Mouse (Mus musculus) CH12.LX (cell line): ENCODE results near the gene Gpr39. TPM values are rescaled to one million over a fixed set of nuclear protein-coding genes. Genes with fewer than 3 reads are reported as not detected.

Source experiments
- DNase-seq: peaks from one replicate; pipeline ENCODE4 v3.0.0-alpha.2; 2013; ENCODE audit errors: extremely low read depth
- H3K27ac ChIP-seq: 2 replicates; pipeline ENCODE4 v1.5.1; 2012; ENCODE audit warnings: low read depth, mild to moderate bottlenecking, control low read depth, moderate library complexity; ENCODE audit not compliant: insufficient read depth
- H3K27me3 ChIP-seq: replicated peaks from 2 replicates; pipeline ENCODE3; 2012; ENCODE audit warnings: inconsistent platforms
- H3K36me3 ChIP-seq, 2 experiments: replicated peaks in 1 of 2; 2 replicates each; pipeline versions ENCODE3 to v1.6.1; 2012; ENCODE audit warnings: inconsistent platforms in 1 of 2, low read length in 1 of 2, mild to moderate bottlenecking in 1 of 2, mixed read lengths in 1 of 2, moderate library complexity in 1 of 2; ENCODE audit not compliant: control insufficient read depth in 1 of 2, insufficient read depth in 1 of 2
- H3K4me1 ChIP-seq, 2 experiments: 2 replicates each; pipeline ENCODE4 v1.6.1; 2012; ENCODE audit warnings: inconsistent platforms in 1 of 2, moderate library complexity in 1 of 2; ENCODE audit not compliant: insufficient read depth in 2 of 2, control insufficient read depth in 1 of 2
- H3K4me2 ChIP-seq: 2 replicates; pipeline ENCODE4 v1.6.1; 2012; ENCODE audit warnings: low read depth, mild to moderate bottlenecking, control low read depth; ENCODE audit not compliant: poor library complexity, insufficient read depth, severe bottlenecking
- H3K4me3 ChIP-seq, 3 experiments: fragments of 150-350 bp in 1 of 3; sonication (generic) in 1 of 3; replicated peaks in 1 of 3; 2 replicates each; pipeline versions ENCODE3 to v1.5.1; 2011 to 2012; ENCODE audit warnings: low read depth in 2 of 3, low read length in 2 of 3, mild to moderate bottlenecking in 2 of 3, moderate library complexity in 2 of 3, control low read depth in 1 of 3, improper control_type of control experiment in 1 of 3, inconsistent platforms in 1 of 3, mixed read lengths in 1 of 3; ENCODE audit not compliant: poor library complexity in 1 of 3
- H3K79me2 ChIP-seq: replicated peaks from 2 replicates; pipeline ENCODE4 v1.6.1; 2012; ENCODE audit warnings: mild to moderate bottlenecking, moderate library complexity; ENCODE audit not compliant: control insufficient read depth, poor library complexity, insufficient read depth, severe bottlenecking; ENCODE audit errors: extremely low read depth
- H3K9ac ChIP-seq: 2 replicates; pipeline ENCODE4 v1.6.1; 2012; ENCODE audit warnings: low read depth, mild to moderate bottlenecking, control low read depth, moderate library complexity; ENCODE audit not compliant: insufficient read depth
- H3K9me3 ChIP-seq: replicated peaks from 2 replicates; pipeline ENCODE3; 2012; ENCODE audit warnings: low read length, inconsistent platforms, mixed read lengths
- BHLHE40 ChIP-seq: IDR thresholded peaks from 2 replicates; pipeline ENCODE4 v1.6.1; 2011; ENCODE audit warnings: mild to moderate bottlenecking, low read depth, low read length, improper control_type of control experiment
- CHD1 ChIP-seq: IDR thresholded peaks from 2 replicates; pipeline ENCODE4 v1.6.1; 2012; ENCODE audit warnings: low read depth, low read length, improper control_type of control experiment, inconsistent platforms
- CHD2 ChIP-seq: IDR thresholded peaks from 2 replicates; pipeline ENCODE4 v1.6.1; 2011; ENCODE audit warnings: low read length, improper control_type of control experiment
- CTCF ChIP-seq, 2 experiments: IDR thresholded peaks in 1 of 2; conservative IDR thresholded peaks in 1 of 2; 2 replicates each; pipeline ENCODE4 v1.5.1; 2011 to 2012; ENCODE audit warnings: low read depth in 2 of 2, low read length in 2 of 2, improper control_type of control experiment in 1 of 2, inconsistent platforms in 1 of 2, mild to moderate bottlenecking in 1 of 2, moderate library complexity in 1 of 2
- E2F4 ChIP-seq: IDR thresholded peaks from 2 replicates; pipeline ENCODE4 v1.6.1; 2011; ENCODE audit warnings: low read depth, low read length, improper control_type of control experiment; ENCODE audit not compliant: insufficient replicate concordance
- ELF1 ChIP-seq: IDR thresholded peaks from 2 replicates; pipeline ENCODE4 v1.6.1; 2014; ENCODE audit warnings: low read depth, mild to moderate bottlenecking, inconsistent platforms, low read length, improper control_type of control experiment
- EP300 ChIP-seq: IDR thresholded peaks from 2 replicates; pipeline ENCODE4 v1.6.1; 2011; ENCODE audit warnings: low read length, improper control_type of control experiment
- ETS1 ChIP-seq: conservative IDR thresholded peaks from 2 replicates; pipeline ENCODE4 v1.6.1; 2012; ENCODE audit warnings: low read depth, mild to moderate bottlenecking, inconsistent platforms, low read length, improper control_type of control experiment, moderate library complexity
- JUN ChIP-seq: IDR thresholded peaks from 2 replicates; pipeline ENCODE4 v1.6.1; 2011; ENCODE audit warnings: low read depth, mild to moderate bottlenecking, low read length, improper control_type of control experiment, moderate library complexity; ENCODE audit not compliant: insufficient read depth
- JUND ChIP-seq: conservative IDR thresholded peaks from 2 replicates; pipeline ENCODE4 v1.6.1; 2011; ENCODE audit warnings: low read depth, low read length, improper control_type of control experiment
- KAT2A ChIP-seq: IDR thresholded peaks from 2 replicates; pipeline ENCODE4 v1.6.1; 2012; ENCODE audit warnings: low read length, improper control_type of control experiment, inconsistent platforms; ENCODE audit not compliant: insufficient replicate concordance
- MAX ChIP-seq: IDR thresholded peaks from 2 replicates; pipeline ENCODE4 v1.6.1; 2011; ENCODE audit warnings: low read length, improper control_type of control experiment
- MAZ ChIP-seq: IDR thresholded peaks from 2 replicates; pipeline ENCODE4 v1.6.1; 2012; ENCODE audit warnings: low read depth, mild to moderate bottlenecking, inconsistent platforms, low read length, improper control_type of control experiment, moderate library complexity
- MEF2A ChIP-seq: IDR thresholded peaks from 2 replicates; pipeline ENCODE4 v1.6.1; 2014; ENCODE audit warnings: low read depth, mild to moderate bottlenecking, inconsistent platforms, low read length, improper control_type of control experiment, borderline replicate concordance
- MXI1 ChIP-seq: IDR thresholded peaks from 2 replicates; pipeline ENCODE4 v1.6.1; 2011; ENCODE audit warnings: mild to moderate bottlenecking, low read depth, low read length, improper control_type of control experiment
- MYC ChIP-seq: IDR thresholded peaks from 2 replicates; pipeline ENCODE4 v1.6.1; 2011; ENCODE audit warnings: low read depth, mild to moderate bottlenecking, improper control_type of control experiment, low read length
- NELFE ChIP-seq: IDR thresholded peaks from 2 replicates; pipeline ENCODE4 v1.6.1; 2011; ENCODE audit warnings: low read depth, low read length, improper control_type of control experiment
- NRF1 ChIP-seq: IDR thresholded peaks from 2 replicates; pipeline ENCODE4 v1.6.1; 2014; ENCODE audit warnings: low read depth, mild to moderate bottlenecking, inconsistent platforms, low read length, improper control_type of control experiment, moderate library complexity
- POLR2A ChIP-seq: IDR thresholded peaks from 2 replicates; pipeline ENCODE4 v1.6.1; 2011; ENCODE audit warnings: low read depth, mild to moderate bottlenecking, improper control_type of control experiment, low read length
- POLR2AphosphoS2 ChIP-seq: IDR thresholded peaks from 2 replicates; pipeline ENCODE4 v1.6.1; 2011; ENCODE audit warnings: low read depth, low read length, improper control_type of control experiment
- RAD21 ChIP-seq: IDR thresholded peaks from 2 replicates; pipeline ENCODE4 v1.6.1; 2011; ENCODE audit warnings: low read depth, mild to moderate bottlenecking, low read length, improper control_type of control experiment, moderate library complexity
- RCOR1 ChIP-seq: conservative IDR thresholded peaks from 2 replicates; pipeline ENCODE4 v1.6.1; 2012; ENCODE audit warnings: low read depth, mild to moderate bottlenecking, inconsistent platforms, low read length, improper control_type of control experiment
- SIN3A ChIP-seq: IDR thresholded peaks from 2 replicates; pipeline ENCODE4 v1.6.1; 2012; ENCODE audit warnings: low read length, improper control_type of control experiment, inconsistent platforms
- SMC3 ChIP-seq: IDR thresholded peaks from 2 replicates; pipeline ENCODE4 v1.6.1; 2011; ENCODE audit warnings: low read depth, low read length, improper control_type of control experiment
- UBTF ChIP-seq: IDR thresholded peaks from 2 replicates; pipeline ENCODE4 v1.6.1; 2012; ENCODE audit warnings: low read depth, mild to moderate bottlenecking, inconsistent platforms, low read length, improper control_type of control experiment, moderate library complexity
- USF1 ChIP-seq: IDR thresholded peaks from 2 replicates; pipeline ENCODE4 v1.6.1; 2014; ENCODE audit warnings: low read depth, mild to moderate bottlenecking, inconsistent platforms, low read length, improper control_type of control experiment
- ZMIZ1 ChIP-seq: IDR thresholded peaks from 2 replicates; pipeline ENCODE4 v1.6.1; 2012; ENCODE audit warnings: low read depth, mild to moderate bottlenecking, inconsistent platforms, low read length, improper control_type of control experiment
- ZNF384 ChIP-seq: IDR thresholded peaks from 2 replicates; pipeline ENCODE4 v1.6.1; 2012; ENCODE audit warnings: low read depth, low read length, improper control_type of control experiment, inconsistent platforms
- dilution Hi-C: fragments of 300-500 bp; cut with MboI; formaldehyde crosslinking; loops from 2 replicates; pipeline ENCODE4 v1.14.3; 2020; ENCODE audit warnings: low sequenced_read_pairs; ENCODE audit not compliant: extremely low pct_unique_long_range_greater_than_20kb, extremely low pct_ligation_motif_present
- in situ Hi-C: fragments of 300-500 bp; cut with MboI; formaldehyde crosslinking; loops from 3 replicates; pipeline ENCODE4 v1.14.3; 2019; ENCODE audit warnings: low sequenced_read_pairs, low pct_ligation_motif_present, low pct_unique_long_range_greater_than_20kb, mixed read lengths
- polyA plus RNA-seq: library from polyadenylated mRNA; unstranded; fragments of >175 nt; gene quantifications from 2 replicates; pipeline ENCODE4 v1.2.1, GENCODE M21; 2012; ENCODE audit warnings: low read depth; ENCODE audit not compliant: insufficient read length
- total RNA-seq, 2 experiments: library from RNA; depleted of rRNA; stranded (reverse); fragments of 300-350 nt in 1 of 2; fragments of >200 nt in 1 of 2; gene quantifications; 2 replicates each; pipeline ENCODE4 v1.2.3; 2012 to 2014

The Gpr39 gene
- total and polyA plus RNA-seq, 3 experiments: not detected

- Histone ChIP-seq H3K9ac (no peak overlapping the region), H3K79me2 (no peaks in the 10 kb centered on the region), H3K27me3 (no peaks in the 10 kb centered on the region), H3K4me1 (no peaks in the 10 kb centered on the region), H3K27ac (no peak overlapping the region), H3K4me2 (no peak overlapping the region), H3K9me3 (peaks cover 63% of the 10 kb centered on the region), H3K36me3 (no peaks in the 10 kb centered on the region), H3K4me3 (no peak overlapping the region)
- dilution Hi-C loops (no loop called here), in situ Hi-C loops (no loop called here)
- TF ChIP-seq EP300 (no peak), JUN (no peak), BHLHE40 (no peak), MEF2A (no peak), SIN3A (no peak), CHD2 (no peak), SMC3 (no peak), MAZ (no peak), NELFE (no peak), NRF1 (no peak), POLR2A (no peak), RCOR1 (no peak), MXI1 (no peak), ZMIZ1 (no peak), MAX (no peak), CHD1 (no peak), ETS1 (no peak), RAD21 (no peak), USF1 (no peak), KAT2A (no peak)
- DNase-seq: no peak
These were observed 243.9 kb downstream of the Gpr39 start for GRCm38 (mm10) chr1:125920696-125921095.

- Histone ChIP-seq H3K36me3 (no peaks in the 10 kb centered on the region), H3K4me1 (no peaks in the 10 kb centered on the region), H3K4me2 (no peak overlapping the region), H3K4me3 (no peak overlapping the region), H3K27ac (no peak overlapping the region), H3K9ac (no peak overlapping the region), H3K9me3 (peaks cover 61% of the 10 kb centered on the region), H3K79me2 (no peaks in the 10 kb centered on the region), H3K27me3 (no peaks in the 10 kb centered on the region)
- no peak for TF ChIP-seq UBTF
- no peak for TF ChIP-seq ELF1
- no peak for TF ChIP-seq USF1
- no peak for TF ChIP-seq POLR2A
- no peak for TF ChIP-seq E2F4
- TF ChIP-seq CTCF (conservative IDR thresholded peaks at IDR 0.05 in 1 of 2, IDR thresholded peaks at IDR 0.05 in 1 of 2; ENCODE audit: low read depth in 2 of 2, low read length in 2 of 2): no peak
- no peak for TF ChIP-seq ETS1
- TF ChIP-seq ZNF384: no peak
- no peak for TF ChIP-seq EP300
- TF ChIP-seq POLR2AphosphoS2: no peak
- no peak for TF ChIP-seq KAT2A
- no peak for TF ChIP-seq JUN
- TF ChIP-seq MAX: no peak
- no peak for TF ChIP-seq JUND
- no peak for TF ChIP-seq MYC
- dilution Hi-C loops (no loop called here), in situ Hi-C loops (no loop called here)
- DNase-seq: no peak
These were observed 246.3 kb downstream of the Gpr39 start for GRCm38 (mm10) chr1:125923062-125923461.
